Mouse (Mus musculus): ENCODE measurements around the gene Epp13. TPM values are rescaled to one million over a fixed set of nuclear protein-coding genes. Genes with fewer than 3 reads are reported as not detected.

Epp13 gene
- total RNA-seq (2012; rRNA removed): not detected in 2 replicates
- polyA plus RNA-seq (2012; ENCODE audit: insufficient read depth in 1 of 2, insufficient read length in 2 of 2, low read depth in 1 of 2, low replicate concordance in 2 of 2, missing spikeins in 1 of 2): under 1 TPM in 1 of 2 experiments, not detected in 1; 0.14 TPM

GRCm38 (mm10) chr7:6252410-6252809 lies at the start of gene Epp13:
Gene Epp13, plus strand, starts transcription at chr7:6252710.
- no peak within 1 kb of the TSS for H3K27ac ChIP-seq (ENCODE audit: control insufficient read depth, low read depth, low read length)
- TF ChIP-seq CHD1 (IDR thresholded peaks at IDR 0.05; ENCODE audit: low read depth, low read length) (no peak), ZNF384 (IDR thresholded peaks at IDR 0.05; ENCODE audit: low read depth, low read length) (no peak), RAD21 (IDR thresholded peaks at IDR 0.05; ENCODE audit: low read depth, low read length) (no peak), GABPA (IDR thresholded peaks at IDR 0.05; ENCODE audit: low read depth, low read length) (no peak), CTCF (IDR thresholded peaks at IDR 0.05 in 2 of 3, conservative IDR thresholded peaks at IDR 0.05 in 1 of 3; ENCODE audit: control insufficient read depth in 1 of 3, insufficient read depth in 1 of 3, low read depth in 2 of 3, low read length in 3 of 3, poor library complexity in 1 of 3, severe bottlenecking in 1 of 3) (no peak), POLR2AphosphoS5 (IDR thresholded peaks at IDR 0.05; ENCODE audit: borderline replicate concordance, low read depth, low read length) (no peak), EP300 (IDR thresholded peaks at IDR 0.05; ENCODE audit: low read depth in 1 of 2, low read length in 2 of 2) (no peak), KAT2A (conservative IDR thresholded peaks at IDR 0.05; ENCODE audit: low read depth, low read length) (no peak)

GRCm38 (mm10) chr7:6204200-6204599 lies 48.3 kb upstream of the Epp13 start:
- Histone ChIP-seq H3K9ac (ENCODE audit: control insufficient read depth, low read depth, low read length, poor library complexity, severe bottlenecking) (no peak overlapping the region), H3K4me3 (ENCODE audit: control insufficient read depth in 1 of 2, insufficient read depth in 1 of 2, low read depth in 2 of 2, low read length in 2 of 2) (no peak overlapping the region), H3K27me3 (ENCODE audit: control insufficient read depth in 1 of 2, insufficient read depth in 2 of 2, low read length in 2 of 2) (no peaks in the 10 kb centered on the region), H3K79me2 (ENCODE audit: control insufficient read depth, insufficient read depth, low read length, poor library complexity) (no peaks in the 10 kb centered on the region), H3K27ac (ENCODE audit: control insufficient read depth, low read depth, low read length) (no peak overlapping the region), H3K36me3 (ENCODE audit: control insufficient read depth in 1 of 2, insufficient read depth in 2 of 2, low read length in 2 of 2) (no peaks in the 10 kb centered on the region), H3K4me1 (ENCODE audit: control insufficient read depth in 1 of 2, insufficient read depth in 2 of 2, low read length in 2 of 2) (no peaks in the 10 kb centered on the region), H3K9me3 (replicated peaks; ENCODE audit: insufficient read depth, low read length) (no peaks in the 10 kb centered on the region)
- DNase-seq (ENCODE audit: low read depth, low spot score): no peak
- TF ChIP-seq ETS1 (IDR thresholded peaks at IDR 0.05; ENCODE audit: low read depth, low read length): no peak
- no peak for TF ChIP-seq MYB (IDR thresholded peaks at IDR 0.05; ENCODE audit: low read depth, low read length)
- TF ChIP-seq RCOR1 (IDR thresholded peaks at IDR 0.05; ENCODE audit: low read depth, low read length): no peak
- TF ChIP-seq POLR2AphosphoS5 (IDR thresholded peaks at IDR 0.05; ENCODE audit: borderline replicate concordance, low read depth, low read length): no peak
- TF ChIP-seq TBP (IDR thresholded peaks at IDR 0.05; ENCODE audit: low read depth, low read length): no peak
- TF ChIP-seq MAFK (IDR thresholded peaks at IDR 0.05; ENCODE audit: borderline replicate concordance, low read depth, low read length): no peak
- TF ChIP-seq ZNF384 (IDR thresholded peaks at IDR 0.05; ENCODE audit: low read depth, low read length): no peak
- no peak for TF ChIP-seq SIN3A (IDR thresholded peaks at IDR 0.05; ENCODE audit: low read length)
- no peak for TF ChIP-seq TAL1 (IDR thresholded peaks at IDR 0.05; ENCODE audit: low read length)
- no peak for TF ChIP-seq E2F4 (IDR thresholded peaks at IDR 0.05; ENCODE audit: borderline replicate concordance, low read depth, low read length)
- TF ChIP-seq CHD2 (IDR thresholded peaks at IDR 0.05; ENCODE audit: low read length): no peak
- no peak for TF ChIP-seq RAD21 (IDR thresholded peaks at IDR 0.05; ENCODE audit: low read depth, low read length)
- TF ChIP-seq CTCF (IDR thresholded peaks at IDR 0.05 in 2 of 3, conservative IDR thresholded peaks at IDR 0.05 in 1 of 3; ENCODE audit: control insufficient read depth in 1 of 3, insufficient read depth in 1 of 3, low read depth in 2 of 3, low read length in 3 of 3, poor library complexity in 1 of 3, severe bottlenecking in 1 of 3): no peak
- TF ChIP-seq TCF12 (IDR thresholded peaks at IDR 0.05; ENCODE audit: low read depth, low read length): no peak
- no peak for TF ChIP-seq MAX (IDR thresholded peaks at IDR 0.05; ENCODE audit: low read length)
- TF ChIP-seq USF2 (IDR thresholded peaks at IDR 0.05; ENCODE audit: borderline replicate concordance in 1 of 2, insufficient read depth in 1 of 2, low read depth in 1 of 2, low read length in 2 of 2): no peak
- TF ChIP-seq MAZ (IDR thresholded peaks at IDR 0.05; ENCODE audit: low read depth, low read length): no peak
- no peak for TF ChIP-seq ELF1 (IDR thresholded peaks at IDR 0.05; ENCODE audit: low read depth, low read length)

More at GRCm38 (mm10) chr7:6252410-6252809, at the start of gene Epp13:
- Histone ChIP-seq H3K9me3 (replicated peaks; ENCODE audit: insufficient read depth, low read length) (no peaks in the 10 kb centered on the region), H3K4me1 (ENCODE audit: control insufficient read depth in 1 of 2, insufficient read depth in 2 of 2, low read length in 2 of 2) (no peaks in the 10 kb centered on the region), H3K79me2 (ENCODE audit: control insufficient read depth, insufficient read depth, low read length, poor library complexity) (no peaks in the 10 kb centered on the region), H3K4me3 (ENCODE audit: control insufficient read depth in 1 of 2, insufficient read depth in 1 of 2, low read depth in 2 of 2, low read length in 2 of 2) (no peak within 1 kb of the TSS), H3K9ac (ENCODE audit: control insufficient read depth, low read depth, low read length, poor library complexity, severe bottlenecking) (no peak within 1 kb of the TSS), H3K36me3 (ENCODE audit: control insufficient read depth in 1 of 2, insufficient read depth in 2 of 2, low read length in 2 of 2) (no peaks in the 10 kb centered on the region), H3K27me3 (ENCODE audit: control insufficient read depth in 1 of 2, insufficient read depth in 2 of 2, low read length in 2 of 2) (no peaks in the 10 kb centered on the region)
- DNase-seq (ENCODE audit: low read depth, low spot score): no peak
